Mouse (Mus musculus) layer of hippocampus, postnatal 10 days (tissue): ENCODE measurements at regions not wholly inside any gene's neighbourhood (a gene's known extent, or its start where the extent isn't known, plus 50 kb on each side); places are given as distances from the start of the nearest gene placed in this dataset.

Experiments
- DNase-seq, 2 experiments: peaks; one replicate each; pipeline ENCODE4 v3.0.0; 2021; ENCODE audit warnings: low spot score in 2 of 2

GRCm38 (mm10) chr17:10001071-10001591 is 318.5 kb downstream of the Qk start:
- DNase-seq, result peak; percentile 27 to 36

GRCm38 (mm10) chr17:9995321-9995720 is 324.3 kb downstream of the Qk start:
- no peak for DNase-seq

DNA sequence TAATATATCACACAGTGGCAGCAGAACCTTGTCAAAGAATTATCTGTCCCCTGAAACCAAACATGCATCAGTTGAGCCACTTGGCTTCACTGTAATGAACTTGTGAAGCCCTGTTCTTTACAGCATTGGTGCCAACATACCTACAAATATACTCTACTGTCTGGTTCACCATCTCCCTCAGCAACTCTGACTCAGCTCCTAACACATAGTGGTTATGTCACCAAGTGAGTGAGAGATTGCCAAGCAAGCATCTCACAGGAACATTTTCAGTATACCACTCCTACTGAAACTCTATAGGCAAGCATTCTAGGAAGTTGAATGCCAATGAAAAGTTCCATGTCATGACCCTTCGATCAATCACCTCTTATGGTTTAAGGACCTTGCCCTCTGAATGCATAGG is 321.2 kb upstream of the Pabpc6 start:
- DNase-seq, result no peak

- no peak for DNase-seq
Measured at GRCm38 (mm10) chr17:9981273-9981672, 311.8 kb upstream of the Pabpc6 start.

DNA sequence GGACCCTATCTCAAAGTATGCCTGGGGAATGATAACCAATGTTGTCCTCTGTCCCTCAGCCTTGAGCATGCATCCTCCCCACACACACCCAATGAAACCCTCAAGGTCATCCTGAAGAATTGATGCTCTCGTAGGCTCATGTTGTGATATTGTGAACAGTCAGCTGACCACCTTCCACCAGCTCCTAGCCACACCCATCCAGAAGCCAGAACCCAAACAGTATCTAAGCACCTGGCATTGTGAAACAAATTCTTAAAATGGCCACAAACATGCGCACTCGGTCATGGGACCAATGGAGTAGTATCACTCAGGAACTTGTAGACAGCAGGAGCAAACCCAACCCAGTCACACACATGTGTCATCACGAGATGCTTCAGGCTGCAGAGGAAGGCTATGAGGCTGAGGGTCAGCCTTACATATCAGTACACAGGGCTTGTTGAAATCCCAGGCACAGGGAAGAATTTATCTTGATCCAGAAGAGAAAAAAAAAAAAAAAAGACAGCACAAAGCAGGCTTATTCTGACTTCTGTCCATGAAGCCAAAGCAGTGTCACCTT is 307.4 kb upstream of the Pabpc6 start:
- no peak for DNase-seq

DNA sequence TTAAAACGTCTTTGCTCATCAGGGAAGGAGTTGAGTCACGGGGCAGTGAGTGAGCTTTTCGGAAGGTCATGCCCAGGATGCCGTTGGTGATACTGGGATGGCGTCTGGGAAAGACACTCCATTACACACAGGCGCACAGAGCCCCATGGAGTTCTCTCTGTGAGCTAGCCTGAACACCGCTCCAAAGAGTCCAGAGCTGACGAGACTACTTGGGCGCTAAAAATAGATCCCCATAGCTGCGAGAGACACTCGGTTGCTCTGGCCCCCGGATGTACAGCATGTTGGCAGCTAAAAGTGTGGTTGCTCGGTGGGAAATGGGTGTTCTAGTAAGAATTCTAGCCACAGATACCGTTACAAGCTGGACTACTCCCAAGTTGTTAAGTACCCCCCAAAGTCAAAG is 306.5 kb upstream of the Pabpc6 start:
- DNase-seq, result no peak

- no peak for DNase-seq
Measured at GRCm38 (mm10) chr17:9975153-9975552, 305.6 kb upstream of the Pabpc6 start.

GRCm38 (mm10) chr17:9967988-9968387 is 298.5 kb upstream of the Pabpc6 start:
- DNase-seq, result no peak

DNA sequence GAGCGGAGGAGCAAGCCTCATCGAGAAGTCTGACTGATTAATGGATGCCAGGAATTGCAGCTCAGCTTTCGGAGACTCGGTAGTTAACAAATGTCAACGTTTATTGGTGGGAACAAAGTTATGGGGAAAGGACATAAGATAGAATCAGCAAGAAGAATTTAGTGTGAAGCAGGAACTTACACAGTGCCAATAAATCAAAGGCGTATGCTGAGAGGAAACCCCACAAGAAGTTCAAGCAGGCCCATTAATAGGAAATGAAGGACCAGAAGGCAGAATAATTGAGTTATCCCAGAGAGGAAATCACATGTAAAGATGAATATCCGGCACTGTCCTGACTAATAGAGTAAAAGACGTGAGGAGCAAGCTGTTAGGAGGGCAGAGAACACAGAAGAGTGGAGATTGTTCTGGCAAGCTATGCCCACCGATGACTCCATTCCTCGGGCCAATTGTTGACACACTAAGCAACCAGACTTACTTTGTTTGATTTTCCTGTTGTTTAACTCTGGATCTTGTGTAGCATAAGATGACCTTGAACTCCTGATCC is 293.4 kb upstream of the Pabpc6 start:
- no peak for DNase-seq

DNA sequence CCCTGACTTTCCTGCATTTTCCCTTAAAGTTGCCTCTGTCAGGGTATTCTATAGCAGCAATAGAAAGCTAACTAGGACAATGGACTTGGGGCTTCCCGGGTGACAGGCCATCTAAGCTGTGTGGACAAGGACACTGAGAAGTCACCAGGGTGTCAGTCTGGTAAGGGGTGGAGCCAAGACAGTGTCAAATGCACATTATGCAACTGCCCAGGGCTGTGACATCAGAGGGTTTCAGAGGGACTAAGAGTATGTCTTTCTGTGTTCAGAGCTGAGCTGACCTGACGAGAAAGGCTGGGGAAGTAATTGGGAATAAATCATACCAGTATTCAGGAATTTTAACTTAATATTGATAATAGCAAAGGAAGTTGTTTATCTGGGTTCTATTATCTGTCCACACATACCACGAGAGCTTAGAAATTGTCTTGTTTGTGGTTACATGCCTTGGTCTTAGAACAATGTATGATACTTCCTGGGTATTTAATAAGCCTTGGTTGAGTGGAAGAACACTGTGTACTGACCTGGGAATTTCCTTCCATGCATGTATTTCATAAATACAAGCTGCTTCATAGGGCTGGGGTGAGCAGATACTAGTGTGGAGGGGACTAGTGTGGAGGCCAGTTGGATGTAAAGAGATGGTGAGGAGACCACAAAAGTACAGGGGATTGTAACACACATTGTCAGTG is 279.6 kb upstream of the Pabpc6 start:
- no peak for DNase-seq

GRCm38 (mm10) chr17:9947609-9948008 is 278.1 kb upstream of the Pabpc6 start:
- no peak for DNase-seq

DNA sequence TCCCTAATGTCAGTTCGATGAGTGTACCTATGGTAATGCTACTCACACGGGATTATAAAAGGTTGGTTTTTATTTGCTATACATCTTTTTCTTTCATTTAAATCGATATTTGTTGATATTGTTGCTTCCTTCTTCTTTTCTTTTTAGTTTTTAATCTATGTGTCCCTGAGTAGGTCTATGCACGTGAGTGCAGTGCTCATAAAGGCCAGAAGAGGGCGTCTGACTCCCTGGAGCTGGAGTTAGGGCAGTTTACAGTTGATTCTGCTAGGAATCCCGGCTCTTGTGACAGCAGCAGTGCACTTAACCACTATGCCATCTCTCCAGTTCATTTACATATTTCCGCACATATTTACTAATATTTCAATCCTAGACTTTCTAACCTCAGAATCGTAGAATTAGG is 275.0 kb upstream of the Pabpc6 start:
- DNase-seq, result no peak

DNA sequence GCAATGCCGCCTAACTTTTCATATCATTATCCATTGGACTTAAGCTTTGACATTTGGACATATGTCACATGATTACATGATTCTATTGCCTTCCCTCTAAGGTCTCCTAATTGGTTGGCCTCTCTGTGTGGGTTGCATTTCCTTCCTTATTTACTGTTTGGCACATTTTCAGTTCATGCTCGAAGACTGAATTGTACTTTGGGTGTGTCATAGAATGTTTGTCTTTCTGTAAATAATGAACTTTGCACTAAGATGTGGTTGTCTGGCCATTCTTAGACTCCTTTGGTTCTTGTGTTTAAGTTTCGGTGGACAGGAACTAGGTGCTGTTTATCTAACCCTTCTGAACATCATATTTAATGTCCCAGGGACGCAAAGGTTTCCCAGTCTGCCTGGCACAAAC is 272.7 kb upstream of the Pabpc6 start:
- no peak for DNase-seq

GRCm38 (mm10) chr17:9939576-9939975 is 270.1 kb upstream of the Pabpc6 start:
- no peak for DNase-seq

- DNase-seq, result no peak
Measured at GRCm38 (mm10) chr17:9938426-9938825, 268.9 kb upstream of the Pabpc6 start.

DNA sequence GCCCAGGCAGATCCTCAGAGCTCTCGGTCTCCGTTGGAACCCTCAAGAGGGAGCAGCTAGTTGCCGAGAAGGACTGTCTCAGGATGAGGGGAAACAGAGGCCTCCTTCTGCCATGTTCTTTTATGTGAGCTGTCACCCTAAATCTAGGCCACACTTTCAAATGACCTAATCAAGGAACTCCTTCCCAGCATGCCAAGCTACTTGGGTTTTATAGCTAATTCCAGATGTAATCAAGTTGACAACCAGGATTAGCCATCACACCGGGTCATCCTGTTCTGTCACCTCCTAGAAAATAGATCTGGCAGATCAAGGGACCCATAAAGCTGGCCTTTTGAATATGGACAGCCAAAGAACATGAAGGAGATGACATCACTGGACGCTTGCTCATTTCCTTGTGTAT is 267.7 kb upstream of the Pabpc6 start:
- no peak for DNase-seq

- DNase-seq, result no peak
Measured at GRCm38 (mm10) chr17:9932186-9932585, 262.7 kb upstream of the Pabpc6 start.

DNA sequence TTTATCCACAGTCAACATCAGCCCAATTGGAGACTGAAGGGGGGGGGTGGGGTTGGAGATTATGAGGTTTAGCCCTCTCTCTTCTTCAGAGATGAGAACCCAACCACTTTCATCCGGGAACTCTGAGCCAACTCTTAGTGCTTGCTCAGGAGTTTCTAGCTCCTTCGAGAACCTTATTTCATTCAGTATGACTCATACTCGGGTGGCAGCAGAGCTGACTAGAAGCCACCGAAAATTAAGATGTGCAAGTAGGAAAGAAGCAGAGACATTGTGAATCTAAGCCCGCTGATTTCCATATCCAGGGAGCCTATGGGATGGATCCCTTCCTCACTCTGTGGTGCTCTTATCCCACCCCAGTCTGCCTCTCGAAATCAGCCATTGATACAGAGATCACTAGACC is 262.0 kb upstream of the Pabpc6 start:
- DNase-seq, result no peak

DNA sequence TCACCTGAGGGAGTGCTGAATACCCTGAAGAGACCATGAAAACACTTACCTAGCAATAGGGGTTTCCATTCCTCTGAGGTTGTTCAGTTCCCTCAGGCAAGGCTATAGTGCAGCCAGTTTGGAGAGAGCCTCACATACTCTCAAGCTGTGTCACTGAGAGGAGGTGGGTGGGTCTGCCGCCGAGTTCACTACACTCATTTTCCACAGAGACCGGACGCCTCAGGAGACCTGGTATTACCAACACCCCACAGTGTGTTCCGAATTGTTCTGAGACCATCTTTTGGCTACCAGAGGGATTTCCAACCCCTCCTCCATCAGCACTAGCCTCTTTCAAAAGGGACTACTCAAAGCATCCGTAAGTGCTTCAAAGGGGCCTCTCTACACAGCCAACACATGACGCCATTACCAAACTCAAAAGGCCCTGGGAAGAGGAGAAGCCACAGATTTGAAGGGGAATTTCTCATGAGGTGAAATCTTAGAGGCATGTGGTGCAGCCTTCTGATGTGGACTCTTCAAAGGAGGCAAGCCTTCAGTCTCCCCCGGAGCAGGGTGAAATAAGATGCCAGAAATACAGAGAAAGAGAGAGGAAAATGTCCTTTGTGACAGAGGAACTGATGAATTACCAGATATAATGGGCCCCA is 260.1 kb upstream of the Pabpc6 start:
- DNase-seq, result no peak

- DNase-seq, result no peak
Measured at GRCm38 (mm10) chr17:9927724-9928123, 258.2 kb upstream of the Pabpc6 start.

DNA sequence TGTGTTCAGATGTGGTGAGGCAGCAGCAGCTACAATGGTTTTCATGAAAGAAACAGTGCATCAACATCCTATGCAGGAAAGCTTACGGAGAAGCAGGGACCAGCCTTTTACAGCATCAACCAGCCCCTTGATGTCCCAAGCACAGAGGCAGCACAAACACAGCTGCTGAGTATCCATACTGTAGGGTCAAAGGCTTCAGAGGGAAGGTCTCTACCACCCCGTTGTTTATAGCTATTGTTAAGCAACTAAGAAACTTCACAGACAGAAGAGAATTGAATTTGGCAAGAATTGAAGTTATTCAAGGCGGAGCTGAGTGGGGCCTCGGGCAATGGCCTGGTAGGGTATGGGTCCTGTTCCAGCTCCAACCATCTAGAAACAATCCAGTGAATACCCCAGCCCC is 256.8 kb upstream of the Pabpc6 start:
- DNase-seq, result no peak

- DNase-seq, result no peak
Measured at GRCm38 (mm10) chr17:9921326-9921725, 251.8 kb upstream of the Pabpc6 start.
